Mouse (Mus musculus): ENCODE data around the gene Tex19.1.
"Not testable (repeated sequence)": the region's sequence is repeated elsewhere in the genome, so short reads cannot be mapped to it uniquely, and the experiment has no call there.

Tex19.1 gene

DNA sequence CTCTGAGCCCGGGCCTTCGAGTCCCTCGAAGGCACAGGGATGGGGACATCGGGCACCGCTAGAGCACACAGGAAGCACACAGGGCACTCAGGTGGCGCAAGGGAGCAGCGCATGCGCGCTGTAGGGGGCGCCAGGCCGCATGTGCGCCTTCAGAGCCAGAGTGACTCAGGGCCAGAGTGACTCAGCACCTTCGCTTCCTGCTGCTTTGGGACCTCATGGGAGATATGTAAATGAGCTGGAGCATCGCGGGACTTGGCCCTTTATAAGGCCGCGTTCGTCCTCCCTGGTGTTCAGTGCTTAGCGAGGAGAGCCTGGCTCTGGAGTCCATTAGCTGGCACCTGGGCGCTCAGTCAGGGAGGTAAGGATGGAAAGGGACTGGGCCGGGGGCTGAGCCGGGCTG is at the start of gene Tex19.1:
Gene Tex19.1 (plus strand): TSS at position 279 of the 400 bp plus-strand sequence.
- DNase-seq (ENCODE audit: low spot score in 2 of 2), result no peak

DNA sequence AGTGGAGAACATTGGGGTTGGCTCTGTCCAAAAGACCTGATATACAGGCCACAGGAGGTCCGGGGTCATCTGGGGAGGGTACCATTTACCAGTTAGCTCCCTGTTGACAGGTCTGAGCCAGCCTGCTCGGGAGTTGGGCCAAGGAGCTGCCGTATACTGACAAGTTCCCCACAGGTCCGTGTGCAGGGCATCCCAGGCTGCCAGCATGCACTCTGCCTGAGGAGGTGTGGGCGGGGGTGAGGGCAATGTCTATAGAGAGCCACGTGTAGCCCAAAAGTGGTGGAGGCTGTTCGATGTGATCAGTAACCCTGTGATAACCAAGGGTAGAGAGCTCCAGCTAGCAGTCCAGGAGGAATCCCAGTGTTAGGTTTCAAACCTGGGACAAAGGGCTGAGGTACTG is 46.2 kb upstream of the Tex19.1 start:
- DNase-seq (ENCODE audit: low spot score in 2 of 2), result no peak

GRCm38 (mm10) chr11:121100692-121101091 is 45.3 kb upstream of the Tex19.1 start:
- DNase-seq (ENCODE audit: low spot score in 2 of 2), result no peak

GRCm38 (mm10) chr11:121101124-121101805 is 44.7 kb upstream of the Tex19.1 start:
- DNase-seq (ENCODE audit: low spot score in 2 of 2), result no peak

DNA sequence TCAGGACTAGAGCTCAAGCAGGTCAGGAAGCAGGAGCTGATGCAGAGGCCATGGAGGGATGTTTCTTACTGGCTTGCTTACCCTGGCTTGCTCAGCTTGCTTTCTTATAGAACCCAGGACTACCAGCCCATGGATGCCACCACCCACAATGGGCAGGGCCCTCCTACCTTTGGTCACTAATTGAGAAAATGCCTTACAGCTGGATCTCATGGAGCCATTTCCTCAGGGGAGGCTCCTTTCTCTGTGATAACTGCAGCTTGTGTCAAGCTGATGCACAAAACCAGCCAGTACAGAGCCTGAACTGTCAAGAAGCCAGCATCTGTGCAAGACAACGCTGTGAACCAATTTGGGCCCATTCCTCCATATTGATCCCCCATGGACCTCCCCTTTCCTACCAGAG is 38.7 kb upstream of the Tex19.1 start:
- not testable (repeated sequence) for DNase-seq (ENCODE audit: low spot score in 2 of 2)

DNA sequence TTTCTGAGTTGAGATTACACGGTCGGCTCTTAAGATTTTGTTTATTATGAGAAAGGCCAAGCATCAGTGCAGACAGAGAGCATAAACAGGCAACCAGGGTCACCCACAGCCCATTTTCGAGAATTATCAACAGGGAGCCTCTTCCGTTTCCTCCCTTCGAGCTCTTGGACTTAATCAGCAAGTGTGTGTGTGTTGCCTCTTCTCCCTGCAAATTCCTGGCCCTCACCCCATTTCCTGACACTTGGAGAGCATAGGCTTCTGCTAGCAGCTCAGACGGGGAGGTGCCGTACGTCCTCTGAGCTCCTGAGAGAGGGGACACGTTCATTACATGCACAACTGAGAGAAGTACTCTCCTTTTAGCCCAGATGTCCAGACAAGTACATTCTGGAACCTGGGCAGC is 37.9 kb upstream of the Tex19.1 start:
- DNase-seq (ENCODE audit: low spot score in 2 of 2), result no peak

DNA sequence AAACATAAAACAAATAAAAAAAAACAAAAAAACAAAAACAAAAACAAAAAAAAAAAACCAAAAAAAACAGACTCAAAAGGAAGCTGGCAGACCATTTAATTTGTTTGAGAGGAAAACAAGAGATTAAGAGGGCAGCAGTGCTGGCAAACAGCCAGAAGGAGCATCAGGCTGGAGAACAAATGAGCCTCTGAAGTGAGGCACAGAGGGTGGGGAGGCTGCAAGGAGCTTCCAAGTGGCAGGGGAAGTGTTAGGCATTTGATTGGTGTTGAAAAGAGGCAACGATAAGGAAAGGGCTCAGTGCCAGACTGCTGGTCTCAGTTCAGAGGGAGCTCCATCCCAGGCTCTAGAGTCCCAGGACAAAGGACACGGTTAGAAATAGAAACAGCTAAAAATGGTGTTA is 36.0 kb upstream of the Tex19.1 start:
- DNase-seq (ENCODE audit: low spot score in 2 of 2), result peak in 1 of 2 experiments; percentile 22

DNA sequence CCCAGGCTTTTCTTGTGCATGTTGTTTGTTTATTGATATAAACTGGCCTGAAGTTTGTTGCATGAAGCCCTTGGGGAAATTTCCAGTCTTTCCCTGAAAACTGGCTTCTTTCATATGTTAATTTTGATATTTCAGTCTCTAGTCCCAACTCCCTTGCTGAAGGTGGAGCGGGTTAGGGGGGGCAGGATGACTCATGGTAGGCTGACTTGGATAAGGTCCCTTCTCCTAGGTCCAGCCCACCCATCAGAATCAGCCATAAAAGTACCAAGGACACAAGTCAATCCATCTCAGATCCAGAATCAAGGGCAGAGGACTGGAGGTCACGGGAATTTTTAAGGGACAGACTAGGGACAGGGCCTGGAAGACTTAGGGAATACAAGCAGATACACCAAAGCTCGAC is 34.9 kb upstream of the Tex19.1 start:
- no peak for DNase-seq (ENCODE audit: low spot score in 2 of 2)

GRCm38 (mm10) chr11:121111601-121112000 is 34.3 kb upstream of the Tex19.1 start:
- no peak for DNase-seq (ENCODE audit: low spot score in 2 of 2)

- DNase-seq (ENCODE audit: low spot score in 2 of 2), result no peak
Observed at GRCm38 (mm10) chr11:121112091-121112775, 33.7 kb upstream of the Tex19.1 start.

DNA sequence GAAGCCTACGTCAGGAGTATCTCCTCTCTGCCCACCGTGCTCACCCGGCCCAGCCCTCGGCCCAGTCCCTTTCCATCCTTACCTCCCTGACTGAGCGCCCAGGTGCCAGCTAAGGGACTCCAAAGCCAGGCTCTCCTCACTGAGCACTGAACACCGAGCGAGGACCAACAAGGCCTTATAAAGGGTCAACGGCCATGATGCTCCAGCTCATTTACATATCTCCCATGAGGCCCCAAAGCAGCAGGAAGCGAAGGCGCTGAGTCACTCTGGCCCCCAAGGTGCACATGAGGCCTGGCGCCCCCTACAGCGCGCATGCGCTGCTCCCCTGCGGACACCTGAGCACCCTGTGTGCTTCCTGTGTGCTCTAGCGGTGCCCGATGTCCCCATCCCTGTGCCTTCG is 27.8 kb upstream of the Tex19.1 start:
- no peak for DNase-seq (ENCODE audit: low spot score in 2 of 2)

DNA sequence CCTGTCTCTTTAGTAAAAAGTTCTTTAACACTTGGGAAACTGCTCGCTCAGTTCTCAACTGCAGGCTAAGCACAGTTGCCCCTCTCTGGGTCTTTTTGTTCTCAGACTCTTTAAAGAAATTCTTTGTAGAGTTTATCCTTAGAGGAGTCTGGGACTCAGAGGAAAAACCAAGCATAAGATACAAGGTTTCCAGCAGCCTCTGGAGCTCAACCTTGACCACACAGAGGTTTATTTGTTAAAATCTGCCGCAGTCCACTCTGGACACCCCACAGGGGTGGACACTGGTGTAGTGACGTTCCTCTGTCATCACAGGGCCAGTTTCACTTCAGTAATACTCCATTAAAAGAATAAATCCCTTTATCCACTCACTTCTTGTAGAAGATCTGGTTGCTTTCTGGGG is 27.4 kb upstream of the Tex19.1 start, which contains the start of gene Tex19.2:
Gene Tex19.2 (minus strand): TSS at position 101 of the 400 bp plus-strand sequence.
- DNase-seq (ENCODE audit: low spot score in 2 of 2), result no peak

GRCm38 (mm10) chr11:121121151-121121550 is 24.8 kb upstream of the Tex19.1 start:
- DNase-seq (ENCODE audit: low spot score in 2 of 2), result no peak

DNA sequence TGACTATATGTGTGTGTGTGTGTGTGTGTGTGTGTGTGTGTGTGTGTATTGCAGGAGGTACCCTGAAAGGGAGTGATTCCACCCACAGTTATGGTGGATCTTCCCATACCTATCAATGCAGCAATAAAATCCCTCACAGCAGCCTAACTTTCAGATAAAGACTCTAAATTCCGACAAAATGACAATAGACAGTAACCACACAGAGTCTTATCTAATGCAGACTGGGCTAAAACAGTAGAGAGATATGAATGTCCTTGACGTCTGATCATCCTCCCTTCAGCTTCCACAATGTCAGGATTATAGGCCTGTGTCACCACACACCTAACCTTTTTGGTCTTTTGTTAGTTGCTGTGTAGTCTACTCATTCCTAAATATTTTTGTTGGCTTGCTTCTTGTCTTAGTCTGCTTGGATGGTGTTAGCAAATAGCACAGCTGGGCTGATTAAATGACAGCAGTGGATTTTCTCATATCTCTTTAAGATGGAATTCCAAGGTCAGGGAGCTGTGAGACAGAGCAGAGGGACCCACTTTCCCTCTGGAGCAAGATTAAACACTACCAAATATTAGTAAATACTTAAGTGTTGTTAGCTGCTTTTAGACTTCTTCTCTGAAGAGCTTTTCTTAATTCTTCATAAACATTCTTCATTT is 23.8 kb upstream of the Tex19.1 start:
- no peak for DNase-seq (ENCODE audit: low spot score in 2 of 2)

GRCm38 (mm10) chr11:121123438-121123837 is 22.5 kb upstream of the Tex19.1 start:
- no peak for DNase-seq (ENCODE audit: low spot score in 2 of 2)

GRCm38 (mm10) chr11:121125522-121126172 is 20.3 kb upstream of the Tex19.1 start:
- no peak for DNase-seq (ENCODE audit: low spot score in 2 of 2)

GRCm38 (mm10) chr11:121126395-121126794 is 19.5 kb upstream of the Tex19.1 start:
- no peak for DNase-seq (ENCODE audit: low spot score in 2 of 2)

GRCm38 (mm10) chr11:121127441-121127840 is 18.5 kb upstream of the Tex19.1 start:
- no peak for DNase-seq (ENCODE audit: low spot score in 2 of 2)

GRCm38 (mm10) chr11:121129616-121130015 is 16.3 kb upstream of the Tex19.1 start:
- no peak for DNase-seq (ENCODE audit: low spot score in 2 of 2)

- DNase-seq (ENCODE audit: low spot score in 2 of 2), result no peak
Observed at GRCm38 (mm10) chr11:121134600-121134999, 11.3 kb upstream of the Tex19.1 start.

GRCm38 (mm10) chr11:121137682-121138081 is 8.3 kb upstream of the Tex19.1 start:
- DNase-seq (ENCODE audit: low spot score in 2 of 2), result no peak

GRCm38 (mm10) chr11:121138732-121139131 is 7.2 kb upstream of the Tex19.1 start:
- DNase-seq (ENCODE audit: low spot score in 2 of 2), result no peak
